Mouse (Mus musculus): Measurements from ENCODE around the gene Tada2a.

- TF ChIP-seq POLR2A (IDR thresholded peaks at IDR 0.05; ENCODE audit: borderline replicate concordance, extremely low read depth, insufficient read depth, insufficient read length, poor library complexity, severe bottlenecking), result no peak
- TF ChIP-seq CTCF (IDR thresholded peaks at IDR 0.05; ENCODE audit: borderline replicate concordance, extremely low read depth, insufficient read depth, insufficient read length), result no peak
Measured at GRCm38 (mm10) chr11:84053524-84054163, 75.8 kb downstream of the Tada2a start.

All from brain, embryonic 14.5 days (tissue).